Mouse (Mus musculus) MEL (cell line): ENCODE results near the gene Aamp. TPM values are rescaled to one million over a fixed set of nuclear protein-coding genes. Genes with fewer than 3 reads are reported as not detected.

Experiments
- DNase-seq: peaks from one replicate; pipeline ENCODE4 v3.0.0; 2011; ENCODE audit warnings: low read depth, low spot score
- H3K27ac ChIP-seq: 2 replicates; pipeline ENCODE4 v1.5.1; 2012; ENCODE audit warnings: low read depth, mild to moderate bottlenecking, control low read depth, low read length, moderate library complexity; ENCODE audit not compliant: control insufficient read depth
- H3K27me3 ChIP-seq, 2 experiments: fragments of 150-350 bp in 1 of 2; sonication (generic) in 1 of 2; 2 replicates each; pipeline ENCODE4 v1.6.1; 2012; ENCODE audit warnings: low read length in 2 of 2, mild to moderate bottlenecking in 2 of 2, improper control_type of control experiment in 1 of 2, moderate library complexity in 1 of 2; ENCODE audit not compliant: insufficient read depth in 2 of 2, control insufficient read depth in 1 of 2
- H3K36me3 ChIP-seq, 2 experiments: 2 replicates each; pipeline ENCODE4 v1.6.1; 2012 to 2014; ENCODE audit warnings: low read length in 2 of 2, improper control_type of control experiment in 1 of 2, inconsistent platforms in 1 of 2, mild to moderate bottlenecking in 1 of 2; ENCODE audit not compliant: insufficient read depth in 2 of 2, control insufficient read depth in 1 of 2
- H3K4me1 ChIP-seq, 2 experiments: fragments of 150-350 bp in 1 of 2; sonication (generic) in 1 of 2; 2 replicates each; pipeline ENCODE4 v1.6.1; 2012; ENCODE audit warnings: low read length in 2 of 2, improper control_type of control experiment in 1 of 2, mild to moderate bottlenecking in 1 of 2; ENCODE audit not compliant: insufficient read depth in 2 of 2, control insufficient read depth in 1 of 2
- H3K4me3 ChIP-seq, 2 experiments: fragments of 150-350 bp in 1 of 2; sonication (generic) in 1 of 2; 2 replicates each; pipeline ENCODE4 v1.5.1; 2012; ENCODE audit warnings: low read depth in 2 of 2, low read length in 2 of 2, mild to moderate bottlenecking in 2 of 2, moderate library complexity in 2 of 2, control low read depth in 1 of 2, improper control_type of control experiment in 1 of 2; ENCODE audit not compliant: control insufficient read depth in 1 of 2, insufficient read depth in 1 of 2
- H3K79me2 ChIP-seq: 2 replicates; pipeline ENCODE4 v1.6.1; 2012; ENCODE audit warnings: mild to moderate bottlenecking, low read length, moderate library complexity; ENCODE audit not compliant: control insufficient read depth, poor library complexity, insufficient read depth
- H3K9ac ChIP-seq: 2 replicates; pipeline ENCODE4 v1.6.1; 2012; ENCODE audit warnings: low read depth, mild to moderate bottlenecking, control low read depth, low read length, moderate library complexity; ENCODE audit not compliant: control insufficient read depth, poor library complexity, severe bottlenecking
- H3K9me3 ChIP-seq: fragments of 150-350 bp; sonication (generic); replicated peaks from 2 replicates; pipeline ENCODE4 v1.6.1; 2012; ENCODE audit warnings: mild to moderate bottlenecking, low read length, improper control_type of control experiment, moderate library complexity; ENCODE audit not compliant: insufficient read depth
- BHLHE40 ChIP-seq: IDR thresholded peaks from 2 replicates; pipeline ENCODE4 v1.6.1; 2012; ENCODE audit warnings: low read depth, mild to moderate bottlenecking, inconsistent platforms, low read length, improper control_type of control experiment, borderline replicate concordance
- CHD1 ChIP-seq: IDR thresholded peaks from 2 replicates; pipeline ENCODE4 v1.6.1; 2012; ENCODE audit warnings: low read depth, mild to moderate bottlenecking, inconsistent platforms, low read length, improper control_type of control experiment
- CHD2 ChIP-seq: IDR thresholded peaks from 2 replicates; pipeline ENCODE4 v1.6.1; 2011; ENCODE audit warnings: low read length, improper control_type of control experiment
- ELF1 ChIP-seq: IDR thresholded peaks from 2 replicates; pipeline ENCODE4 v1.6.1; 2014; ENCODE audit warnings: low read depth, mild to moderate bottlenecking, inconsistent platforms, low read length, improper control_type of control experiment, moderate library complexity
- EP300 ChIP-seq, 2 experiments: IDR thresholded peaks; 2 replicates each; pipeline ENCODE4 v1.6.1; 2011; ENCODE audit warnings: improper control_type of control experiment in 2 of 2, low read length in 2 of 2, low read depth in 1 of 2, mild to moderate bottlenecking in 1 of 2
- ETS1 ChIP-seq: IDR thresholded peaks from 2 replicates; pipeline ENCODE4 v1.6.1; 2012; ENCODE audit warnings: low read depth, mild to moderate bottlenecking, inconsistent platforms, low read length, improper control_type of control experiment, moderate library complexity
- GATA1 ChIP-seq: IDR thresholded peaks from 2 replicates; pipeline ENCODE4 v1.6.1; 2011; ENCODE audit warnings: low read depth, low read length, improper control_type of control experiment
- HCFC1 ChIP-seq: IDR thresholded peaks from 2 replicates; pipeline ENCODE4 v1.6.1; 2012; ENCODE audit warnings: low read depth, mild to moderate bottlenecking, inconsistent platforms, low read length, improper control_type of control experiment, moderate library complexity
- JUND ChIP-seq: IDR thresholded peaks from 2 replicates; pipeline ENCODE4 v1.6.1; 2011; ENCODE audit warnings: low read depth, mild to moderate bottlenecking, improper control_type of control experiment, low read length
- MAFK ChIP-seq: IDR thresholded peaks from 2 replicates; pipeline ENCODE4 v1.6.1; 2011; ENCODE audit warnings: low read depth, mild to moderate bottlenecking, low read length, improper control_type of control experiment, borderline replicate concordance
- MEF2A ChIP-seq: IDR thresholded peaks from 2 replicates; pipeline ENCODE4 v1.6.1; 2014; ENCODE audit warnings: low read depth, mild to moderate bottlenecking, inconsistent platforms, low read length, improper control_type of control experiment; ENCODE audit not compliant: poor library complexity, insufficient replicate concordance, severe bottlenecking; ENCODE audit errors: extremely low read depth
- POLR2A ChIP-seq, 2 experiments: IDR thresholded peaks; 2 replicates each; pipeline ENCODE4 v1.6.1; 2011 to 2012; ENCODE audit warnings: low read length in 2 of 2, mild to moderate bottlenecking in 2 of 2, control low read depth in 1 of 2, improper control_type of control experiment in 1 of 2, low read depth in 1 of 2, moderate library complexity in 1 of 2; ENCODE audit not compliant: control insufficient read depth in 1 of 2, insufficient read depth in 1 of 2, poor library complexity in 1 of 2
- RAD21 ChIP-seq: IDR thresholded peaks from 2 replicates; pipeline ENCODE4 v1.6.1; 2011; ENCODE audit warnings: mild to moderate bottlenecking, low read depth, low read length, improper control_type of control experiment
- RCOR1 ChIP-seq: IDR thresholded peaks from 2 replicates; pipeline ENCODE4 v1.6.1; 2012; ENCODE audit warnings: low read depth, mild to moderate bottlenecking, inconsistent platforms, low read length, improper control_type of control experiment
- SIN3A ChIP-seq: IDR thresholded peaks from 2 replicates; pipeline ENCODE4 v1.6.1; 2012; ENCODE audit warnings: low read length, improper control_type of control experiment, inconsistent platforms
- SMC3 ChIP-seq: IDR thresholded peaks from 2 replicates; pipeline ENCODE4 v1.6.1; 2011; ENCODE audit warnings: low read depth, low read length, improper control_type of control experiment
- TAL1 ChIP-seq: IDR thresholded peaks from 2 replicates; pipeline ENCODE4 v1.6.1; 2012; ENCODE audit warnings: mild to moderate bottlenecking, inconsistent platforms, low read length, moderate library complexity, mixed read lengths
- TCF12 ChIP-seq: IDR thresholded peaks from 2 replicates; pipeline ENCODE4 v1.6.1; 2014; ENCODE audit warnings: low read depth, mild to moderate bottlenecking, inconsistent platforms, low read length, improper control_type of control experiment, moderate library complexity
- USF1 ChIP-seq: IDR thresholded peaks from 2 replicates; pipeline ENCODE4 v1.6.1; 2014; ENCODE audit warnings: low read depth, mild to moderate bottlenecking, inconsistent platforms, low read length, improper control_type of control experiment, moderate library complexity
- USF2 ChIP-seq, 2 experiments: IDR thresholded peaks; 2 replicates each; pipeline ENCODE4 v1.6.1; 2011 to 2012; ENCODE audit warnings: improper control_type of control experiment in 2 of 2, low read length in 2 of 2, borderline replicate concordance in 1 of 2, inconsistent platforms in 1 of 2, low read depth in 1 of 2, mild to moderate bottlenecking in 1 of 2; ENCODE audit not compliant: insufficient read depth in 1 of 2
- ZC3H11A ChIP-seq: IDR thresholded peaks from 2 replicates; pipeline ENCODE4 v1.6.1; 2012; ENCODE audit warnings: low read depth, mild to moderate bottlenecking, inconsistent platforms, low read length, improper control_type of control experiment
- ZKSCAN1 ChIP-seq: IDR thresholded peaks from 2 replicates; pipeline ENCODE4 v1.6.1; 2012; ENCODE audit warnings: low read depth, mild to moderate bottlenecking, inconsistent platforms, low read length, improper control_type of control experiment, moderate library complexity
- polyA plus RNA-seq, 2 experiments: library from polyadenylated mRNA; stranded (reverse) in 1 of 2; unstranded in 1 of 2; fragments of >175 nt in 1 of 2; fragments of >200 nt in 1 of 2; gene quantifications; 2 replicates each; pipeline versions ENCODE4 v1.2.1 to v1.2.4; 2012; ENCODE audit warnings: low replicate concordance in 2 of 2, low read depth in 1 of 2; ENCODE audit not compliant: insufficient read length in 2 of 2, insufficient read depth in 1 of 2, missing spikeins in 1 of 2
- total RNA-seq: library from RNA; depleted of rRNA; stranded (reverse); fragments of 300-350 nt; gene quantifications from 2 replicates; pipeline ENCODE4 v1.2.3, GENCODE M21; 2012

The Aamp gene
- total and polyA plus RNA-seq, 3 experiments, result 108 to 169 TPM; not detected in 1

GRCm38 (mm10) chr1:74296477-74296876, 11.9 kb upstream of the Aamp start:
- Histone ChIP-seq H3K79me2 (peaks cover 4% of the 10 kb centered on the region), H3K27ac (no peak overlapping the region), H3K4me3 (no peak overlapping the region), H3K9ac (no peak overlapping the region), H3K27me3 (no peaks in the 10 kb centered on the region), H3K4me1 (peaks cover 13 to 39% of the 10 kb centered on the region in 2 experiments), H3K36me3 (peaks cover 0 to 25% of the 10 kb centered on the region in 2 experiments), H3K9me3 (no peaks in the 10 kb centered on the region)
- no peak for TF ChIP-seq CHD1
- TF ChIP-seq MAFK, result no peak
- TF ChIP-seq EP300 (IDR thresholded peaks at IDR 0.05; ENCODE audit: low read depth in 1 of 2, low read length in 2 of 2), result no peak
- no peak for TF ChIP-seq SMC3
- TF ChIP-seq USF2 (IDR thresholded peaks at IDR 0.05; ENCODE audit: borderline replicate concordance in 1 of 2, insufficient read depth in 1 of 2, low read depth in 1 of 2, low read length in 2 of 2), result no peak
- TF ChIP-seq JUND, result no peak
- TF ChIP-seq TAL1, result no peak
- no peak for TF ChIP-seq GATA1
- TF ChIP-seq ZC3H11A, result no peak
- TF ChIP-seq RAD21, result no peak
- no peak for TF ChIP-seq HCFC1
- TF ChIP-seq POLR2A (IDR thresholded peaks at IDR 0.05; ENCODE audit: control insufficient read depth in 1 of 2, insufficient read depth in 1 of 2, low read depth in 1 of 2, low read length in 2 of 2, poor library complexity in 1 of 2), result no peak
- no peak for TF ChIP-seq ELF1
- DNase-seq, result no peak

- H3K27me3 ChIP-seq, result no peaks in the 10 kb centered on the region
- DNase-seq, result peak; percentile 84
- H3K36me3 ChIP-seq, result peaks cover 0 to 21% of the 10 kb centered on the region in 2 experiments
- H3K9ac ChIP-seq, result peak overlapping the region; percentile 19; the same call in 1 of the 2 replicates
- H3K4me1 ChIP-seq, result peaks cover 13 to 35% of the 10 kb centered on the region in 2 experiments
- TF ChIP-seq TAL1, result peak; percentile 70
- TF ChIP-seq RAD21, result no peak
- no peak for TF ChIP-seq CHD2
- no peak for TF ChIP-seq MEF2A
- no peak for TF ChIP-seq USF1
- 0 out of 2 replicates have a peak, but pooled peaks have one; percentile 33 for TF ChIP-seq TCF12
- TF ChIP-seq BHLHE40, result peak; percentile 39; the same call in 1 of the 2 replicates
- peak; percentile 75 for TF ChIP-seq SIN3A
- TF ChIP-seq ETS1, result peak; percentile 74
- TF ChIP-seq RCOR1, result peak; percentile 53; the same call in 1 of the 2 replicates
- TF ChIP-seq GATA1, result peak; percentile 57
- no peak for TF ChIP-seq ZKSCAN1
- TF ChIP-seq EP300 (IDR thresholded peaks at IDR 0.05; ENCODE audit: low read depth in 1 of 2, low read length in 2 of 2), result peak; percentile 52 to 72
- TF ChIP-seq SMC3, result no peak
- H3K9me3 ChIP-seq, result no peaks in the 10 kb centered on the region
- H3K27ac ChIP-seq, result peak overlapping the region; percentile 54
- H3K79me2 ChIP-seq, result peaks cover 4% of the 10 kb centered on the region
- no peak overlapping the region for H3K4me3 ChIP-seq
These were observed 11.1 kb upstream of the Aamp start for GRCm38 (mm10) chr1:74295456-74296171.
